Mouse (Mus musculus) cerebellum, postnatal 10 days (tissue): Measurements from ENCODE around the gene Psmd13.

Source experiments
- DNase-seq, 2 experiments: peaks; one replicate each; pipeline ENCODE4 v3.0.0; 2021; ENCODE audit warnings: mixed read lengths in 2 of 2

Gene Psmd13

DNA sequence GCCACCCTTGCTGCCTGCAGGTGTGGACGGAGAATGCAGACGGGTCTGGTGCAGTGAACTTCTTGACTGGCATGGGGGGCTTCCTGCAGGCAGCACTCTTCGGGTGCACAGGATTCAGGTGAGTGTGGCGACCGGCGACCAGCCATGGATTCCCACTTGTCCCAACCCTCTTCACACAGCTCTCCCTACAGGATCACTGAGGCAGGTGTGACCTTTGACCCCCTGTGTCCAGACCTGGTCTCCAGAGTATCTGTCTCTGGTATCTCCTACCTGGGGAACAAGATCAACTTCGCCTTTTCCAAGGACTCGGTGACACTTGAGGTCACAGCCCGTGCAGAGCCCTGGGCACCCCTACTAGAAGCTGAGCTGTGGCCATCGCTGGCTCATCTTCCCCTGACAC, 64.5 kb downstream of the Psmd13 start:
- DNase-seq = no peak

GRCm38 (mm10) chr7:140946980-140947379, 65.2 kb downstream of the Psmd13 start:
- DNase-seq = no peak

DNA sequence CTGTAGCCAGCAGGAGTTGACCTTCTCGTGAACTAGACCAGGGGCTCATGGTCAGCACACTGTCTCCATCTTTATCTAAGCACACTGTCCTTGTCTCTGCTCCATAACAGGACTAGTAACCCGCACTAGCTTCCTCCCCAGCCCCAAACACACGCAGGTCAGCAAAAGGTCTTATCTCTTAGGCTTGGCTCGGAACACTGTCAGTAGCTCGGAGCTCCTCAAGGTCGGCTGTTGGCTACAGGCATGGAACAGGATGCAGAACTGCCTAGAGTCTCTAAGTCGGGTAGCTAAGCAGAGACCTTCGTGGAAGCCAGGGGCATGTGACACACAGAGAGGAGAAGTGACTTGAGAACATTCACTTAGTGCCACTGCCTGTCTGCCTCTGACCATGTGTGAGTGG, 66.4 kb downstream of the Psmd13 start:
- DNase-seq = no peak
